Mouse (Mus musculus): ENCODE data around the gene Rbm48.

- TF ChIP-seq CTCF (IDR thresholded peaks at IDR 0.05; ENCODE audit: extremely low read depth, insufficient read length, insufficient replicate concordance, low read depth, low read length) (no peak), POLR2A (IDR thresholded peaks at IDR 0.05; ENCODE audit: low read depth, low read length) (no peak)
Observed at GRCm38 (mm10) chr5:3551481-3551880, 44.9 kb downstream of the Rbm48 start.

Data from small intestine, adult 2 months (tissue).